Mouse (Mus musculus) cerebellum, postnatal 14 days (tissue): ENCODE results near the gene Zic5.
A peak's percentile ranks its signal among the peaks of the same experiment; 100 is the strongest.

Source experiments
- DNase-seq, 2 experiments: peaks; one replicate each; pipeline ENCODE4 v3.0.0; 2021; ENCODE audit warnings: mixed read lengths in 2 of 2

Zic5 gene

DNA sequence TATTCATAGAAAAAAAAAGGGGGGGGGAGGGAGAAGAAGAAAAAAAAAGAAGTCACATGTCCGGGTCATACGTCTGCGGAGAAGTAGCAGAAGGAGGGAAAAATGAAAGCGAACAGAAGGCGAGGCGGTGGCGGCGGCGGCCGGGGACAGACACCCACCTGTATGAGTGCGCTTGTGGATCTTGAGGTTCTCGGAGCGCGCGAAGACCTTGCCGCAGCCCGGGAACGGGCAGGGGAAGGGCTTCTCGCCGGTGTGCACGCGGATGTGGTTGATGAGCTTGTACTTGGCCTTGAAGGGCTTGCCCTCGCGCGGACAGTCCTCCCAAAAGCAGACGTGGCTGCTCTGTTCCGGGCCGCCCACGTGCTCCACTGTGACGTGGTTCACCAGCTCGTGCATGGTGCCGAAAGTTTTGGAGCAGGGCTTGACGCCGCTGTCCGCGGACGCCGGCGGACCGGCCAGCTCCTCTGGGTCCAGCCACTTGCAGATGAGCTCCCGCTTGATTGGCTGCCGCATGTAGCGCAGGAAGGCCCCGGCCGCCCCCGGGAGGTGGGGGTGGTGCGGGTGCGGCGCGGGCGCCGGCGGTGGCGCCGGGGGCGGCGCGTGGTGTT lies 1.6 kb downstream of the Zic5 start:
- peak; percentile 70 to 75 for DNase-seq

DNA sequence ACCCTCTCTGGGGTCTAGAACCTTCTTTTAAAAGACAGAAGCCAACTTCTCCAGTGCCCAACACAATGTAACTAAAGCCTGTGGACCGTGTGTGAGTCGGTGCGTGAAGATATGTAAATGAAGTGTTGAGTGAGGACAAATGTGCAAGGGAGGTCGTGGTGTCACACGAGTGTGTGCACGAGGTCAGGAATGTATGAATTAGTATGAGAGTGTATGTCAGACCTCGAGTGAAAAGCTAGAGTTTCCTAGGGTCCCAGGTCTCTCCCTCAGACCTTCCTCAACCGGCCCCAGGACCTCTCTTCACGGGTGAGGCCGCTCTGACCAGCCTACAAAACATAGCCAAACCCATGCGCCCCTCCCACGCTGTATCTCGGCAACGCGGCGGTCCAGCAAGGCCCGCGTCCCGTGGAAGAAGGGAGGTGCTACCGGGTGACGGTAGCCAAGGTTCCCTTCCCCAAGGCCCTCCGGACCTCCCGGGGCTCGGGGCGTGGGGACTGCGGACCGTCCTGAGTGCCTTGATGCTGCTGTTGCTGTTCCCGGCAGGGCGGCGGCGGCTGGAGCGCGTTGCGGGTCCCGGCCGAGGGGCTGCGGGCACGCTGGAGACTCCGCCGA lies 2.3 kb downstream of the Zic5 start:
- peak; percentile 69 to 71 for DNase-seq

DNA sequence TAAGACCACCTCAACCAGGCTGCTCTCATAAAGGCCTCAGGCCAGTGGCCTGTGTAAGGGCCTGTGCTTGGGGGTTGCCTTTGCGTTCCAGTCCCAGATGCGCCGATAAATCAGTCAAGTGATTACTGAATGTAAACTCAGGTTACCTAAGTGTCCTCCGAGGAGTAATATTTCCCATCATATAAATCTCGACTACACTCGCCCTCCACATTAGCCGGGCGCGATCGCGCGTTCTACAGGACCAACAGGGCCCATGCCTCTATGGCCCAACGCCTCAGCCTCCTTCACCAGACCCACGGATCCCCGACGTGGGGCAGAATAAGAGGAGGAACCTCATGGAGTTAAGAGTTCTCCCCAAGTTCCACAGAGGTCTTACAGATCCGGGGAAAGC lies 2.8 kb downstream of the Zic5 start:
- DNase-seq: peak; percentile 47 to 61

DNA sequence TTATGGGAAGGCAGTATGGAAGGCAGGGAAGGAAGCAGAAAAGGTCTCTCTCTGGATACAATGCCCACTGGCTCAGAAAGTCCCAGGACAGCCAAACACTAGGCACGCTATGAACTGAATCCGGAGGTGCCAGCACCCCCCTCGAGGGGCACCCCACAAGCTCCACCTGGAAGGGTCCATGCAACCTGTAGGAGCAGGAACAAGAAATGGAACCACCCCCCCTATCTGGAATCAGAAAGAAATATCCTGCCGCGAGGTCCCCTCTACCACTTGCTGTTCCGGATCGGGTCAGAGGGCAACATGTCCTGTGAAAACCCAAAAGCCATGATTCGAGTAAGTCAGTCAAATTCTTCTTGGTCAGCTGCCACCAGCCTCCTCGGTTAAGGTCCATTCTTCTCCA lies 3.5 kb downstream of the Zic5 start:
- DNase-seq: peak; percentile 63 to 69

DNA sequence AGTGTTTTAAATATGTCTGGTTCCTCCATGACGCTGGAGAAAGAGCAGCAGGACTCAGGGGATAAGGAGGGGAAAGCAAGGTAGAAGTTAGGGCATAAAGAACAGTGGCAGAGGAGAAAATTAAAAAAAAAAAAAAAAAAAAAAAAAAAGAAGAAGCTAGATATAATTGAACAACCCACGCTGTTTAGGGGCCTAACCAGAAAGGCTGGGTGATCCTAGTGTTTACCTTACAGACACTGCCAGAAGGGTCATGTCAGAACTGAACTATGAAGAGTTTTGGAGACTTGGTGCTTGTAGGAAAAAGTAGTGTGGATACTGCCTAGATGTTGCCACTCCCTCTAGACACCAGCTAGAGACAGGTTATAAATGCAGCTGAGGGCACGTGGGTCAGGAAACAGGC lies 4.0 kb downstream of the Zic5 start:
- DNase-seq: no peak

DNA sequence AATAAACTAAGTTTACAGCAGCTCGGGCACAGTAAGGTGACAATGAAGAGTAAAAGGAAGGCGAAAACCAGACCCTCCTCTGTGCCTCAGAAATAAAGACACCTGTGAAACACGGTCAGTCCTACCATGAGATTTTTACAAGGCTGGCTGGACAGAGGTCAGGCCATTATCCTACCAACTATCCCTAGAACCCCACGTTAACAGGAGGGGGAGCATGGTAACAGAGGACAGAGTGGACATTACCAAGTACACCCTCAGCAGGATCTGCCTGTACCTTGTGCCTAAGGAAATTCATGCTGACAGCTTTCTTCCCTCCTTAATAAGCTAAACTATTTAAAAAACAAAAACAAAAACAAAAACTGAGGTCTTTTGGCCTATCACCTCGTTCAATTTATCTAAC lies 5.3 kb downstream of the Zic5 start:
- DNase-seq: peak in 1 of 2 experiments; percentile 50

DNA sequence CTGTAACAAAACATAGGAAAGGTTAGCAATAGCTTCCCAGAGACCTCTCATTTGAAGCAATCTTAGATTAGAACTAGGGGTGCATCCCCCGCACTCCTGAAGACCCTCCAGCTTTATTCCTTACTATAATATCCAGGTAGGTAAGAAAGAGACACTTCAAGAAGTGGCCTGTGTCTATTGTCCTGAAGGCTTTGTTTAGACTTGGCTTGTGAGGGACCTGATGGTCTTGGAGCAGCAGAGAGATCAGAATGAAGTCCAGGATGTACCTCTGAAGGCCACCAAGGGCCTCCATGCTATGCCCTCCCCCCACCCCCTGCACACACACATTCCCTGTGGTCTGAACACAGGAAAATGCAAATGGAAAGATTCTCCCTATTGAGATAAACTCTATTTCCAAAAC lies 5.7 kb downstream of the Zic5 start:
- DNase-seq: peak in 1 of 2 experiments; percentile 63

DNA sequence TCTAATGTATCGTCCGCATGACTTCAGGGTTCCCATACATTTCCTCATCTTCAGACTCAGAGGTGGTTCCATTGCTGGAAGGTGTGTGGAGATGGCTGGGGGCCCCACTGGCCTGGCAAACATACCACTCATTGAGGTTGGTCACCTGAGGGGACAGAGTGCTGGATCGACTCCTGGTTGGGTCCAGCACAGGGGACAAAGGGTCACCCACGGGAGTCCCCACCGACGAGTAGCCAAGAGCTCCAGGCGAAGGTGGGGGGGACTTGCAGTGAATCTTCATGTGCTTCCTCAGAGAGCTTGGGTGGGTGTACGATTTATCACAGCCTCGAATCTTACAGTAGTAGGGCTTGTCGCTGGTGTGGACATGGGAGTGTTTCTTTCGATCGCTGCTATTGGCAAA lies 6.1 kb downstream of the Zic5 start:
- DNase-seq: peak; percentile 46 to 64

DNA sequence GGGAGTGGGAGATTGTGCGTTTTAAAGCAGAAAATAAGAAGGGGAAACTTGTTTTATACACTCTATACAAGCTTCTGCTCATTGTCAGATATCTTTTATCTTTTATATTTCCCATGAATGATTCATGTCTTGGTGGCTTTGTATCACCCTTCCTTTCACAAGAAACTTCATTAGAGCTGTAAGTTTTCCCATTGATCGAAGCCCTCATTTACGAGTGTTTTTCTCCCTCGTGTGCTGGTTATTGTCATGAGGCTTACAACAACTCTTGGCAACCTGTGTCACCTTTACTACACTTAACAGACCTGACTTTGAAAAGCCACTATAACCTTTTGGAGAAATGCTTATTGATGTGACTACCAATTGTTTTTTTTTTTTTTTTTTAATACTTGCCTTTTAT lies 9.9 kb downstream of the Zic5 start:
- DNase-seq: no peak

DNA sequence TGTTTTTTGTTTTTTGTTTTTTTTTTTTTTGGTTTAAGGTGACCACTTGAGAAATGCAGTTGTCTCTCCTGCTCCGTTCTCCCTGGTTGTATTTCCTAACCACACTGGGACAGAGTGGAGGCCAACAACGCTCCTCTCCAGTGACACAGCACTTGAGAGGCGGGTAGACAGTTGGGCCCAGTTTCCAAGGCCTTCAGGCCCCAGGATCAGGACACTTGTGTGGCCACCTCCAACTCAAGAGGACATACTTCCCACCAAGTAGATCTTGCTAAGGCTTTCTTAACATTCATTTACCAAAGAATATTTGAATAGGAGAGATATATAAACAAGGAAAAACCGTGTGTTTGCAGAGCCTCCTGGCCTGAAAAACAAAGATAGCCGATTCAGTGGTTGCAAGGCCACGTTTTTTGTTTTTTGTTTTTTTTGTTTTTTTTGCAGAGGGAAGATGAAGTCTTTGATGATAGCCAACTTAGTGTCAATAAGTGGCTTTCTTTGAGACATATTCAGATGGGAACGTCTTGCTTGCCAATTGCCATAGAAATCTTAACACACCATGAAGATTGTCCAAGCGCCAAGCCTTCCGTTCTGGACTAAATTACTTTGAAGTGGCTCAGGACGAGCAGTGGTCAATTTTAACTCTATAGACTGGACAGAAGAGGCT lies 10.4 kb downstream of the Zic5 start:
- peak; percentile 52 to 61 for DNase-seq

DNA sequence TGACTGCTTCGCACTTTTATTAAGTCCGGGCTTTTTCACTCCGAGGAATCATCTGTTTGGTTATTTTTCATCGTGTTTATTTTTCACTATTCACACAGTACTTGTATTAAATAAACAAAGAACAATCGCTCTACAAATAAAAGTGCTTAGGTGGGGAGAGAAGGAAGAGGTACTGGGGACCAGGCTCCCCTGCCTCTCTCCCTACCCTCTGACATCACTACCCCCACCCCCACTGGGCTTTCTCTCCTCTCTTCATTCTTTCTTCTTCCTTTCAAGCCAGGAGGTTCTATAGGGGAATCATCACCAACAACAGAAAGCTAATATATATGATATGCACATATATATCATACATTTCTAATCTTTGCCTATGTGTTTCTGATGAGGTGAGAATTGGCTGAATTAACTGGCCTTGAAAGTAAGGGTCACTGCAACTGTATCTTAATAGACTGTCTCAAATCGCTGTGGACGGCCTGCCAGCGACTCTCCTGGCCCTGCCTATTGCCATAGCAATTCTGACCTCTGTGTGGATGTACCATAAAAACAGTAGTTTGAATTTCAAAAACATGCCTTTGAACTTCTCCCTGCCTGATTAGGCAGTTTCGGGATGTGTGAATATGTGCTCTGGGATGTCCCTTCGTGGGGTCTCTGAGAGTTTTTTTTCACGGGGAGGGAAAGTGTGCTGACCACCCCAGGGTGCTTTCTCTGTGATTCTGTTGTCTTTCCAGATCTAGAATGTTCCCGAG lies 11.3 kb downstream of the Zic5 start:
- DNase-seq: peak; percentile 58 to 66

DNA sequence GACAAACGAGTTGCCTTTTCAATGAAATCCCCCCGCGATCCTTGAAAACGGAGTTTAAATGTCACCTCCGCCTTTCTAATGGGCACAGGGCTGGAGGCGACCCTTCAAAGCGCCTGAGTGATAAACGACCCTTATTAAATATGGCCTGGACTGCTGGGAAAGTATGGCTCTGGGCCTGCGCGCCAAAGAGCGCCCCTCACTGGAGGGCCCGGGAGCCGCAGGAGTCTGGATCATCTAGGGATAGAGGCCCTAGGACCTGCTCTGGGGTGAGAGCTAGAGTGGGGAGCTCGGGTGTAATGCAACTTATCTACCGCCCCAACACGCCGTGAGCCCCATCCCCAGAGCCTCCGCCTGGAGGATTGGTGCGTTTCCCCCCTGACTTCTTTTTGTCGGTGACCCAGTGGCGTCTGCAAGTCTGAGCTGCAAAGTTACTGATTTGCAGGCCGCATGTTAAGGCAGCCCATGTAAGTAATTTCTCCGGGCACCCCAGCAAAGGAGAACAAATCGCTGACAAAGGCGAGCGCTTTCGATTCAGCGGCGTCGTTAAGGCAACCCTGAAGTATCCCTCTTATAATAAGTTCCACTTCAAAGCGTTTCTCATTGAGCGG lies 12.0 kb downstream of the Zic5 start:
- DNase-seq: peak; percentile 85 to 89

DNA sequence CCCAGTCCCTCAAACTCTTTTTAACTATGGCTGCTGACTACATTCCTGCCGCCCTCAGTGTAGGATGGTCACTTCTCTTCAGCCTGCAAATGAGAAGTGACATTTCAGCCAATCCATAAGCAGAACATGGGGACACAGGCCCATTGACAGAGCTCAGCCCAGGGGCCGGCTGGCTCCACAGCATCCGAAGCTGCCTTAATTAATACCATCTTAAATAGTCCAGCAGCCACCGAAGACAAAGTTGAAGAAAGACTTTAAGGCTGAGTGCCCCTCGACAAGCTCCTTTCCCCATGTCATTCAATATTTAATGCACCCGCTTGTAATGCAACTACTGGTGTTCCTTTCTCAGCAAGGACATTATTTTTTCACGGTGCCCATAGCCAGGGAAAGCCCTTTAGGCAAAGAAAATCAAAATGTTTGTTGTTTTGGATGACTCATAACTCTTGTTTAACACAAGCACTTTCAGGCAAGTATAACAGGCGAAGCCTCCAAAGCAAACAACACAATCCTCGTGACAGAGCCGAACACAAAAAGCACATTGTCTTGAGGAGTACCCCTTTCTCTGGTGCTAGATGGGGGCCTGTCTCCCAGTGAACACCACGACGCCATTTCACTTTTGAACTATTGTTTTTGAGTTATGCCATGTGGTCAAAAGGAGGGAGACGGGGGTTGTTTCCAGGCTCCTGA lies 12.6 kb downstream of the Zic5 start:
- DNase-seq: peak; percentile 38 to 60

DNA sequence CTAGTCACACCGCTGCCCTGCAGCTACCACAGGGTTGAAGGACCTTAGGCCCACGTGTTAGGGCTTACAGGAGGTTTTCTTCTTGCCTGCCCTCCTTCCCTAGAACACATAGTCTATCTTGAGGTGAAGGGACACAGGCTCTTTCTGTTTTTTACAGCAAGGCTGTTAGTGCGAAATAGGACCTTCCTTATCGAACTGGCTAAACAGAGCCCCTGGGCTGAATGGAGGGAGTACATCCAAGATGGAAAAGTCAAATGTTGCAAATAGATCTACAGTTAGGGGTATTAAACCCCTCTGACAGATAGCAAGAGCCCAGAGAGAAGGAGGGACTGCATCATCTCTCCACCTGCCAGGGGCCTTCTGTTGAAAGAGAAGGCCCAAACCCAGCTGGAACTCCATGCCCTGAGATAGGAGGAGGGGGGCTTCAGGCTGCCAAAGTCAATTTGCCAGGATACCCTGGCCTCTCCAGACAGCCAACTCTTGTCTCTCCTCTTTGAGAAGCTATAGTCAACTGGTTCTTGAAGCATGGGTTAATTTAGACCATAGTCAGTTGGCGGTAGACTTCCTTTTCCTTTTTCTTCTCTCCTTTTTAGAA lies 13.8 kb downstream of the Zic5 start:
- peak; percentile 52 to 65 for DNase-seq

DNA sequence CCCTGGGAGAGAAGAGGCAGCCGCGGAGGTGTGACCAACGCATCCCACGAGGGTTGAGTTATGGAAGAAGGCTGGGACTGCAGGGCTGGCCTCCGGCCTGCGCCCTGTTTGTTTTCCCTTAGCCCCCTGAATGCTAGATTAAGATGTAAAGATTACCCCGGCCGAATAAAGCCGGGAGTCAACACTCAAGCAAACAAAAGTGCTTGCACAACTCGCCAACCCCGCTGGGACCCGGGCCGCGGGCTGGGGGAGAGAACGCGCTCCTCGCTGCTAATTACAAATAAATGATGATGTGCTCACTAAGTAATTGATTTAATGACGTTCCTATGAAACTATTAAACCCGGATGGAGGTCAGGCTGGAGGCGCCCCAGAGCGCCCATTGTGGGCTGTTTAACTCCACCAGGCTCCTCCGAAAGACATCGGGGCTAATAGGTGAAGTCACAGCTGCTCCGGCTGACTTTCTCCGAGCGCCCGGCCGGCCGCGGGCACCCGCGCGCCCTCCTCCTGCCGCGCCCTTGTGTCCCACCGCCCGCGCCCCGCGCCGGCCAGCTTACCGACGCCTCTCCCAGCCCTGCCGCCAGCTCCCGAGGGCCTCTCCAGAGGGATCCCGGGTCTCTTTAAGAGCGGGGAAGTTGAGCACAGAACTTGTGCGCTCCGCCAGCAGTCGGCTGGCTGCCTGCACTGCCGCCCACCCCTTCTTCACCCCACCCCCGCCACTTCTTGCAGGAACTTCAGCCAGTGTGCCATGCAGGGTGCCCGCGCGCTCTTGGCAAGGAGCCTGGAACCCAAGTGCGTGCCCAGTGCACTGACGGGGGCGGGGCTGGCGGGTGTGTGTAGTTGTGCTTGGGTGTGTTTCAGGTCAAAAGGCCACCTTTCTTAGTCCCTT lies 14.7 kb downstream of the Zic5 start, which contains the start of gene Gm5089:
Gm5089 (minus strand) TSS at position 620 of the 887 bp plus-strand sequence.
- DNase-seq: peak; percentile 79 to 84

DNA sequence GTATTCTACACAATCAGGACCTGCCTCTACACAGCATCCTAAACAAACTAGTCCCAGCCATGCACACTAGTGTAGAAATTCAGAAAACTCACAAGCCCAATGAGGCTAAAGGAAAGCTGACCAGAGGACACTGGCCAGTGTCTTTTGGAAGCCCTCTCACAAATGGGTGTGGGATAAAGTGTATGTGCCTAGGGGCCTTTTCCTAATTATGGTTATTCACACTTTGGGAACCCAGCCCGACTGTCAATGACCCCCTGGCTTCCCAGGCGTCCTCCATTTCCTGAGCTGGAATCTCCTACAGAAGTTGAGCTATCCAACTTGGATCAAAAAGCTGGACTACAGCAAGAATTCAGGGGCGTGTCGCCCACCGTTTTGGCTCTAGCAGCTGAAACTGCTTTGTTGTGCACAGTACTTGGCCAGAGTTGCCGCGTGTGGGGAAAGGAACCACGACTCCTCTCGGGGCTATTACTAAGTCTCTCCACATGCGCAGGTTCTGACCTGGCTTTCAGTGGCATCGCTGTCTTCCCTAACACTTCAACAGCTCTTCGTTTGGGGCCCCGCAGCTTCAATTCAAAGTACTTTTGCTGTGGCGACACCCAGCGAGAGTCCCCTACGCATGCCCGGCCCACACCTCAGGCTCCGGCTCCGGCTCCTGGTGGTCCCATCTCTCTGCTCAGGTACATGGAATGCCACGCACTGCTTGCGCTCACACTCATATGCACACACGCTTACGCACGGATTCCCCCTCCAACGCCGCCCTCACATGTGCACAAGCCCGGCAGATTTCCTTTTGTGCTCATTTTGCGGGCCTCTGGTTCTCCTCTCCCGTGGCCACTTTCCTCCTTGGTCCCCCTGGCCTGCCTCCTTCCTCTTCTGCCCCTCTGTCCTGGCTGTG lies 15.6 kb downstream of the Zic5 start:
- peak; percentile 52 to 68 for DNase-seq

DNA sequence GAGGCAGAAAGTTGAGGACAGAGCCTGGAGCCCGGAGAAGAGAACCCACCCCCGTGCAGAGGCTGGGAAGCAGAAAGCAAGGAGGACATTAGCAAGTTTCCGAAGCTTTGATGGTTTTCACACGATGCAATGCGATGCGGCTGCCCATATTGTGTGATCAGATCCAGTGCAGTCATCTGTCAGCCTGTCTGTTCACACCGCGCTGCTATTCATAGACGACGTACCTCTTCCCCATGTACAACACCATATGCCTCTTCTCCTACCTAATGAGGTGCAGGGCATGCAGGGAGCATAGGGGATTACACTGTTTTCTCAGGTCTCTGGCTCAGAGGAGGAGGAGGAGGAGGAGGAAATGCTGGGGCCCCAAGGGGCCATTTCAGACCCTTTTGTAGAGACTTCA lies 28.6 kb downstream of the Zic5 start:
- no peak for DNase-seq

DNA sequence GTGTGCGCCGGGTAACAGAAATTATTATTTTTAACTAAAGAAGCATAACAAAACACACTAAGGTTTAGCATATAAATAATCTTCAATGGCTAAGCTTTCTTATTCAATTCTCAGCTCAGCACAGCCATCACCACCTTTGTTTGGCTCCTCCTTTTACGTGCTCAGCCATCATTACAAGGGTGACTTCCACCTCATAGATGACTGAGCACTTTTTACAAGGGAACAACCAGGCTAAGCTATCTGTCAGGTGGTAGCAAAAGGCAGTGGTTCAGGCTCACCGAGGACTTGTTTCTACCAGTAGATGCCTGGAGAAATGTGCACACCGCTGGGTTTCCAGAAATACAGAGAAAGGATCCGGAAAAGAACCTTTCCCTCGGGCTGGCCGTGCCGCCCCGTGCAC lies 31.4 kb downstream of the Zic5 start:
- DNase-seq: no peak

DNA sequence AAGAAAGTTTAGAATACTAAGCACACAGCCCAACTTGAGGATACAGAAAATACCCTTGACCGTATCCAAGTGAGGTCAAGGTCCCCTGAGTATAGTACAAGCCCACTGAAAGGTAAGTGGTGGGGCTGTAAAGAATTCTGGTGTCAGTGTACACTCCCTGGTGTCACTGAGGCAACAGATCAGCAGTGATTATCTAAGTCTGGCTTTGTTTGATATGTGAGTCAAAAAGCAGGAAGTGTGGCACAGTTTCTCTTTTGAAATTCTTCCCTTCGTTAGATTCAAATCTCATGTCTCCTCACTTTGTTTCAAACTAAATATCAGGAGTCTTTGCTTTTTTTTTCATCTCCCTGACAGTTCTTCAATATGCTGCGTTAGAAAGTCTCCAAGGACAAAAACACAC lies 32.9 kb downstream of the Zic5 start:
- no peak for DNase-seq

DNA sequence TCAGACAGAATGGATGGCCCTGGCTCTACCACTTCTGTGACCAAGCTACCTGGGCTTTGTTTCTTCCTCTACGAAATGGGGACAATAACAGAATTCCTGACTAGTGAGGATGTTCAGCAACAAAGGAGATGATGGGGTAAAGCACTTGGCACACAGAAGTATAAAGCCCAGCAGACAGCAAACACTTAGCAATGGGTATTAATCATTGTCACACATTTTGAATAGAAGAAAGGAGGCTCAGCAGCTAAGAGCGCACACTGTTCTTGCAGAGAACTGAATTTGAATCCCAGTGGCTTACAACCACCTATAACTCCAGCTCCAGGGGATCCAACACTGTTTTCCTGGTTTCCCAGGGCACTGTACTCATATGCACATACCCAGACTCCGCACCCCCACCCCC lies 37.8 kb downstream of the Zic5 start:
- no peak for DNase-seq
